Mouse (Mus musculus): ENCODE data around the gene Gm14496. TPM values are rescaled to one million over a fixed set of nuclear protein-coding genes. Genes with fewer than 3 reads are reported as not detected.
"Not testable (repeated sequence)": the region's sequence is repeated elsewhere in the genome, so short reads cannot be mapped to it uniquely, and the experiment has no call there.

Gene Gm14496
- not detected in 2 replicates for polyA plus RNA-seq (2016; fragmentation: Nextera tagmentation; extraction: Ambion mirVana)

GRCm38 (mm10) chr2:181990829-181991228 lies at the start of gene Gm14496:
TSS of gene Gm14496 (plus strand) at chr2:181991129.
- WGBS, result 73% methylated on average over 3 of the region's 3 CpGs
- Histone ChIP-seq H3K36me3 (replicated peaks) (no peaks in the 10 kb centered on the region), H3K27me3 (replicated peaks; ENCODE audit: low read depth, poor library complexity, severe bottlenecking) (no peaks in the 10 kb centered on the region; the same call in 1 of the 2 replicates), H3K4me1 (no peaks in the 10 kb centered on the region), H3K27ac (replicated peaks) (no peak within 1 kb of the TSS), H3K9me3 (no peaks in the 10 kb centered on the region), H3K4me3 (no peak within 1 kb of the TSS)
- DNase-seq (ENCODE audit: low spot score), result no peak

DNA sequence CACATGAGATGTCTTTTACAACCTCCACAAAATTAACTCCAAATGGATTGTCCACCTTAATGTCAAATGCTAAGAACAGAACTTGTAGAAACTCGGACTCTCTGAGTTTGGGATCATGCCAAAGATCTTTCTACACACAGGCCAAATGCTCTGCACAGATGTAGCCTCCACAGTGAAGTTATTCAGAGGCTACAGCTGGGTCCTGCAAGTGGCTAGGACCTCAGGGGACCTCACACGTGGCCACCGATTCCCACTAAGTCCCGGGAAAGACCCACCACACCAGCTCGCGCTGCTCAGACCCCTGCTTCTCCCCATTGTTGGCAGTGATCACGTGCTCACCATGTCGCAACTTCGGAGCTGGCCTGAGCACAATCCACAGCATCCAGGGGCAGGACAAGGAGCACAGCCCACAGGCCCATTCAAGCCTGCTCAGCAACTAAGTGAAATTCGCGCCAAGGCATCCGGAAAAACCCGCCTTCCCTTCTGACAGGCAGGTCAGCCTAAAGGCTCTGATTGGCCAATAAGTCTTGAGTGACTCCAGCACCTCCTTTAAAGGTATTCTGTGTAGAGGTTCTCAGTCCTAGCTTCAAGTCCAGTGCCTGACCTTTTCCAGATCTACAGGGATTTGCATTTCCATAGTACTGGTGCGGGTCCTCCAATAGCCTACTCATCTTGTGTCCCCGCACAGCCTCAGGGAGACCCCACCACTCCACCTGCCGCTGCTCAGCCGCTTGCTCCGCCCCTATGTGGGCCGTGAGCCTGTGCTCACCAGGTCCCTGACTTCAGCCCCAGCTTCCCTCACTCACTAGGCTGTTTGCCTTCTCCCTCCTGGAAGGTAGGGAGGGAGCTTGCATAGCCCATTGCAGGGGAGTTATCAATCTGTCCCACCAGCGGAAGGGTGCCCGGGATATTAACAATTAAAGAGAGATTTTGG lies 37.9 kb upstream of the Gm14496 start:
- not testable (repeated sequence) for H3K36me3 ChIP-seq (replicated peaks); H3K4me1 ChIP-seq; H3K27me3 ChIP-seq (replicated peaks; ENCODE audit: low read depth, poor library complexity, severe bottlenecking); H3K9me3 ChIP-seq
- DNase-seq (ENCODE audit: low spot score), result peak; percentile 46
- H3K27ac ChIP-seq (replicated peaks), result 0 out of 2 replicates have a peak overlapping the region, but pooled peaks have one; percentile 48
- WGBS, result 24% methylated on average over 21 of the region's 21 CpGs
- H3K4me3 ChIP-seq, result peak overlapping the region; percentile 42

DNA sequence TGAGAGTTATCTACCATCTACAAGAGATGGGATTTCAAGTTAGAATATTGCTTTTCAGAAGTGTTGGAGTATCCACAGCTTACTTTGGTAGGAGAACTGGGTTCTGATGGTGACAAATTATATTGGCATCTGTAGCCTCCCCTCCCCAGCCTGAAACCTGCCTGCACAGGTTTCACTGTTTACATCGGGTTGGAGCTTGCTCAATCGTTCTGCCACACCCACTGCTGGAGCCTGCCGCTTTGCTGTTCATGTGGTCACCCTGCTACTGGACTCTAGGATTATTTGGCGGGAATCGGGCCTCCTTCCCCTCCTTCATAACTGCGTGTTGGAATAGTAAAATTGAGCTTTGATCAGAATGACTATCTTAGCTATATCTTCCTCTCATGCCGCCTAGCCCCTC lies 22.5 kb upstream of the Gm14496 start:
- H3K27ac ChIP-seq (replicated peaks), result no peak overlapping the region
- no peaks in the 10 kb centered on the region for H3K36me3 ChIP-seq (replicated peaks)
- no peak for DNase-seq (ENCODE audit: low spot score)
- no peaks in the 10 kb centered on the region for H3K27me3 ChIP-seq (replicated peaks; ENCODE audit: low read depth, poor library complexity, severe bottlenecking)
- no peaks in the 10 kb centered on the region for H3K4me1 ChIP-seq
- H3K4me3 ChIP-seq, result no peak overlapping the region
- 73% methylated on average over 7 of the region's 7 CpGs for WGBS
- H3K9me3 ChIP-seq, result no peaks in the 10 kb centered on the region

DNA sequence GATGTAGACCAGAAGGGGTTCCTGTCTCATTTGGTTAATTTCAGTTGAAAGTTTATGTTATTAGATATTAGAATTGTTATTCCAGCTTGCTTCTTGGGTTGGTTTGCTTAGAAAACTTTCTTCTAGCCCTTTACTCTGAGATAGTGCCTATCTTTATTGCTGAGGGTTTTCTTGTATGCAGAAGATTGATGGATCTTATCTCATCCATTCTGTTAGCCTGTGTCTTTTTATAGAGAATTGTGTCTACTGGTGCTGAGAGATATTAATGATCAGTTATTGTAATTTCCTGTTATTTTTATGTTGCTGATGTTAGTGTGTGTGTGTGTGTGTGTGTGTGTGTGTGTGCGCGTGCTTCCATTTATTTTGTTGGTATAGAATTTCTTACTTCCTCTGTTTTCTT lies 21.7 kb upstream of the Gm14496 start:
- WGBS, result 91% methylated on average over 2 of the region's 2 CpGs
- DNase-seq (ENCODE audit: low spot score), result no peak
- Histone ChIP-seq H3K27me3 (replicated peaks; ENCODE audit: low read depth, poor library complexity, severe bottlenecking) (no peaks in the 10 kb centered on the region), H3K4me3 (no peak overlapping the region), H3K36me3 (replicated peaks) (no peaks in the 10 kb centered on the region), H3K27ac (replicated peaks) (no peak overlapping the region), H3K9me3 (no peaks in the 10 kb centered on the region), H3K4me1 (no peaks in the 10 kb centered on the region)

DNA sequence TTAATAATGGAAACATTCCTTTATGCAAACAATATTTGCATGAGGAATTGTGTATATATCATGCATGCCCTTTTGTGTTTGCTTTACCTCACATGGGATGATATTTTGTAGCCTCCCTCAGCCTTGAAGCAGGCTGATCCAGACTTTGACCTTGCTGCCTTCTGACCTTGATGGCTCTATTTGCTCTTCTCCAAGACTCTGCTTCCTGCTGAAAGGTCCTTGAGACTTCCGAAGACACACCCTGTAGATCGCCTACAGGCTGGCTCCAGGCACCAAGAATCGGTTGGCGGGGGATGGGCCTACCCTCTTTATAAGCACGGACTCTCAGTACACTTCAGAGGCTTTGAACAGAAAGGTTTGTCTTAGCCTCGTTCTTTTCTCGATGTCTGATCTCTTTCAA lies 9.0 kb upstream of the Gm14496 start:
- H3K36me3 ChIP-seq (replicated peaks); H3K9me3 ChIP-seq; H3K27me3 ChIP-seq (replicated peaks; ENCODE audit: low read depth, poor library complexity, severe bottlenecking); H3K4me1 ChIP-seq; H3K27ac ChIP-seq (replicated peaks); DNase-seq (ENCODE audit: low spot score); H3K4me3 ChIP-seq: not testable (repeated sequence)
- WGBS, result 74% methylated on average over 7 of the region's 7 CpGs

Other genes starting within 250 kb of the Gm14496 start
- 7.4 and 7.5 TPM in 2 replicates for gene Myt1, start 227.8 kb upstream of the Gm14496 start, polyA plus RNA-seq (2016; fragmentation: Nextera tagmentation; extraction: Ambion mirVana)
- 26.1 and 30.8 TPM in 2 replicates for gene Pcmtd2, start 153.3 kb upstream of the Gm14496 start, polyA plus RNA-seq (2016; fragmentation: Nextera tagmentation; extraction: Ambion mirVana)
- gene Polr3k, start 126.8 kb upstream of the Gm14496 start, polyA plus RNA-seq (2016; fragmentation: Nextera tagmentation; extraction: Ambion mirVana), result 105 and 106 TPM in 2 replicates

Data from embryonic facial prominence, embryonic 10.5 days (tissue).